Mouse (Mus musculus): ENCODE data around the gene B4galnt2. TPM values are rescaled to one million over a fixed set of nuclear protein-coding genes. Genes with fewer than 3 reads are reported as not detected.
"Not testable (repeated sequence)": the region's sequence is repeated elsewhere in the genome, so short reads cannot be mapped to it uniquely, and the experiment has no call there.

B4galnt2 gene
- polyA plus RNA-seq, 1 experiment from 2014 or later = 44.3 TPM

- not testable (repeated sequence) for H3K9ac ChIP-seq (ENCODE audit: low read depth, low read length); H3K36me3 ChIP-seq (ENCODE audit: control insufficient read depth, insufficient read depth, low read length); ATAC-seq; H3K4me1 ChIP-seq (ENCODE audit: control insufficient read depth, insufficient read depth, low read length); H3K9me3 ChIP-seq (ENCODE audit: control insufficient read depth, low read length); H3K27me3 ChIP-seq (replicated peaks; ENCODE audit: control insufficient read depth, insufficient read depth, low read length); H3K4me2 ChIP-seq (ENCODE audit: low read depth, low read length); H3K4me3 ChIP-seq (ENCODE audit: low read length); H3K27ac ChIP-seq (ENCODE audit: low read length)
- 86% methylated on average over 8 of the region's 10 CpGs for WGBS
Observed at GRCm38 (mm10) chr11:95932168-95932567, 17.5 kb upstream of the B4galnt2 start.

GRCm38 (mm10) chr11:95926398-95926797, 11.7 kb upstream of the B4galnt2 start:
- 70% methylated on average over 4 of the region's 4 CpGs for WGBS
- Histone ChIP-seq H3K4me2 (ENCODE audit: low read depth, low read length) (no peak overlapping the region), H3K4me3 (ENCODE audit: low read length) (no peak overlapping the region), H3K9ac (ENCODE audit: low read depth, low read length) (no peak overlapping the region), H3K27me3 (replicated peaks; ENCODE audit: control insufficient read depth, insufficient read depth, low read length) (no peaks in the 10 kb centered on the region), H3K9me3 (ENCODE audit: control insufficient read depth, low read length) (peaks cover 4% of the 10 kb centered on the region; the same call in 1 of the 2 replicates), H3K36me3 (ENCODE audit: control insufficient read depth, insufficient read depth, low read length) (no peaks in the 10 kb centered on the region), H3K27ac (ENCODE audit: low read length) (peak overlapping the region; percentile 49), H3K4me1 (ENCODE audit: control insufficient read depth, insufficient read depth, low read length) (no peaks in the 10 kb centered on the region; the same call in 1 of the 2 replicates)
- peak; percentile 7 for ATAC-seq

DNA sequence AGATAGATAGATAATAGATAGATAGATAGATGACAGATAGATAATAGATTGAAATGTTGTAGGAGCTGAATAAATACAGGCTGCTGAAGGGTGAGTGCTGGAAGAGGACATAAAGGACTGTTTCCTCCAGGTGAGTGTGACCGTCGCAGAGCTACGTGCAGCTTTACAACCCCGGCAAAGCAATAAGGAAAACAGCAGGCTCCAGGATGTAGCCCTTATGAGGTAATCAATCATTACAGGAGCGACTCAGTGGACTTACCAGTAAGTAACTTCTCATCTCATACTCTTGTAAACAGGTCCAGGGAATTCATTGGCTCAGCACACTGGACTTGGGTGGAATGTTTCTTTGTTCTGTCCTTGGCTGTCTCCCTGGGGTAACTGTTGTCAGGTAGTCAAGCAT, 11.3 kb upstream of the B4galnt2 start:
- no peak overlapping the region for H3K4me3 ChIP-seq (ENCODE audit: low read length)
- no peaks in the 10 kb centered on the region; the same call in 1 of the 2 replicates for H3K4me1 ChIP-seq (ENCODE audit: control insufficient read depth, insufficient read depth, low read length)
- H3K4me2 ChIP-seq (ENCODE audit: low read depth, low read length) = no peak overlapping the region
- H3K36me3 ChIP-seq (ENCODE audit: control insufficient read depth, insufficient read depth, low read length) = no peaks in the 10 kb centered on the region
- no peaks in the 10 kb centered on the region for H3K27me3 ChIP-seq (replicated peaks; ENCODE audit: control insufficient read depth, insufficient read depth, low read length)
- 42% methylated on average over 5 of the region's 5 CpGs for WGBS
- H3K9ac ChIP-seq (ENCODE audit: low read depth, low read length) = no peak overlapping the region
- H3K27ac ChIP-seq (ENCODE audit: low read length) = peak overlapping the region; percentile 49
- ATAC-seq = peak; percentile 81
- H3K9me3 ChIP-seq (ENCODE audit: control insufficient read depth, low read length) = peaks cover 4% of the 10 kb centered on the region; the same call in 1 of the 2 replicates

DNA sequence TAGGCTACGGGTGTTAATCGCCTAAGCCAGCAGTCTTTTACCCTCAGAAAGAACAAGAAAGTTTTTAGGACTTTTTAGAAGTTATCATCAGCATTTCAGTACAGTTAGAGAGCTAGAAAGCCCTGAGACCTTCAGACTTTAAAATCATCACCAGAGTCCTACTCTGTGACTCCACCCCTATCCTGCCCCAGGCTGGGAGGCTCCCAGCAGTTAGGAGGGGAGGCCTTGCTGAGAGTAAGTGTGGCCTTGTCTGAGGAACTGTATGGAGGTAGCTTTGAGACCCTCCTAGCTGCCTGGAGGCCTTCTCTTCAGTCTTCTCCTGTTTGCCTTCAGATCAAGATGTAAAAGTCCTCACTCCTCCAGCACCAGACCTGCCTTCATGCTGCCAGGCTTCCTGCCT, 9.5 kb upstream of the B4galnt2 start:
- Histone ChIP-seq H3K36me3 (ENCODE audit: control insufficient read depth, insufficient read depth, low read length) (no peaks in the 10 kb centered on the region), H3K4me1 (ENCODE audit: control insufficient read depth, insufficient read depth, low read length) (no peaks in the 10 kb centered on the region; the same call in 1 of the 2 replicates), H3K9me3 (ENCODE audit: control insufficient read depth, low read length) (peaks cover 4% of the 10 kb centered on the region; the same call in 1 of the 2 replicates), H3K9ac (ENCODE audit: low read depth, low read length) (peak overlapping the region; percentile 36; the same call in 1 of the 2 replicates), H3K27ac (ENCODE audit: low read length) (peak overlapping the region; percentile 88), H3K4me3 (ENCODE audit: low read length) (no peak overlapping the region), H3K27me3 (replicated peaks; ENCODE audit: control insufficient read depth, insufficient read depth, low read length) (no peaks in the 10 kb centered on the region), H3K4me2 (ENCODE audit: low read depth, low read length) (peak overlapping the region; percentile 14)
- WGBS = 15% methylated on average over 2 of the region's 2 CpGs
- peak; percentile 59 for ATAC-seq

- H3K4me3 ChIP-seq (ENCODE audit: low read length); H3K9me3 ChIP-seq (ENCODE audit: control insufficient read depth, low read length); H3K27me3 ChIP-seq (replicated peaks; ENCODE audit: control insufficient read depth, insufficient read depth, low read length); H3K27ac ChIP-seq (ENCODE audit: low read length); H3K4me2 ChIP-seq (ENCODE audit: low read depth, low read length); H3K36me3 ChIP-seq (ENCODE audit: control insufficient read depth, insufficient read depth, low read length); H3K4me1 ChIP-seq (ENCODE audit: control insufficient read depth, insufficient read depth, low read length); H3K9ac ChIP-seq (ENCODE audit: low read depth, low read length): not testable (repeated sequence)
- ATAC-seq = peak; percentile 67
- 3% methylated on average over 3 of the region's 6 CpGs for WGBS
Observed at GRCm38 (mm10) chr11:95923477-95923876, 8.8 kb upstream of the B4galnt2 start.

GRCm38 (mm10) chr11:95921991-95922621, 7.4 kb upstream of the B4galnt2 start:
- Histone ChIP-seq H3K4me2 (ENCODE audit: low read depth, low read length) (0 out of 2 replicates have a peak overlapping the region, but pooled peaks have one; percentile 7), H3K9me3 (ENCODE audit: control insufficient read depth, low read length) (no peaks in the 10 kb centered on the region), H3K9ac (ENCODE audit: low read depth, low read length) (no peak overlapping the region), H3K4me1 (ENCODE audit: control insufficient read depth, insufficient read depth, low read length) (peaks cover 2% of the 10 kb centered on the region), H3K27ac (ENCODE audit: low read length) (peak overlapping the region; percentile 75), H3K27me3 (replicated peaks; ENCODE audit: control insufficient read depth, insufficient read depth, low read length) (no peaks in the 10 kb centered on the region), H3K4me3 (ENCODE audit: low read length) (no peak overlapping the region), H3K36me3 (ENCODE audit: control insufficient read depth, insufficient read depth, low read length) (no peaks in the 10 kb centered on the region)
- peak; percentile 53 for ATAC-seq
- WGBS = 35% methylated on average over 12 of the region's 12 CpGs

DNA sequence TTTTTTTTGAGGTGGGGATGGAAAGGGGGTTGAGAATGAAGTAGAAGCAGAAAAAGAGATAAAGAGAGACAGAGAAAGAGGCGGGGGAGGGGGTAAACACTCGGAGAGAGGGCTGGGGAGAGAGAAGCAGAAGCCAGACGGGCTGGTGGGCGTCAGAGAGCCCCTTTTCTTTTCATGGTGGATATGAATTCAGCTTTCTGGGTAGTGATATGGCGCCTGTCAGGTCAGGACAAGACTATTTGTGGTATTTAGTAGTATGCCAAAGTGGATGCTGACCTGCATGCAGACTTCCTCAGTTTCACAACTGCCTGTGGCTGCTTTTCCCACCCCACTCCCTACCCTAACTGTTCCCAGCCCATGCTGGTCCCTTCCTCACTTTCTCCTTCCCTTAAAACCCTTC, 1.7 kb upstream of the B4galnt2 start:
- no peak overlapping the region for H3K9ac ChIP-seq (ENCODE audit: low read depth, low read length)
- 20% methylated on average over 5 of the region's 5 CpGs for WGBS
- H3K27ac ChIP-seq (ENCODE audit: low read length) = no peak overlapping the region
- no peak for ATAC-seq
- no peaks in the 10 kb centered on the region for H3K36me3 ChIP-seq (ENCODE audit: control insufficient read depth, insufficient read depth, low read length)
- peak overlapping the region; percentile 44 for H3K4me2 ChIP-seq (ENCODE audit: low read depth, low read length)
- no peaks in the 10 kb centered on the region for H3K9me3 ChIP-seq (ENCODE audit: control insufficient read depth, low read length)
- no peak overlapping the region for H3K4me3 ChIP-seq (ENCODE audit: low read length)
- H3K27me3 ChIP-seq (replicated peaks; ENCODE audit: control insufficient read depth, insufficient read depth, low read length) = peaks cover 5% of the 10 kb centered on the region
- peaks cover 4% of the 10 kb centered on the region for H3K4me1 ChIP-seq (ENCODE audit: control insufficient read depth, insufficient read depth, low read length)

DNA sequence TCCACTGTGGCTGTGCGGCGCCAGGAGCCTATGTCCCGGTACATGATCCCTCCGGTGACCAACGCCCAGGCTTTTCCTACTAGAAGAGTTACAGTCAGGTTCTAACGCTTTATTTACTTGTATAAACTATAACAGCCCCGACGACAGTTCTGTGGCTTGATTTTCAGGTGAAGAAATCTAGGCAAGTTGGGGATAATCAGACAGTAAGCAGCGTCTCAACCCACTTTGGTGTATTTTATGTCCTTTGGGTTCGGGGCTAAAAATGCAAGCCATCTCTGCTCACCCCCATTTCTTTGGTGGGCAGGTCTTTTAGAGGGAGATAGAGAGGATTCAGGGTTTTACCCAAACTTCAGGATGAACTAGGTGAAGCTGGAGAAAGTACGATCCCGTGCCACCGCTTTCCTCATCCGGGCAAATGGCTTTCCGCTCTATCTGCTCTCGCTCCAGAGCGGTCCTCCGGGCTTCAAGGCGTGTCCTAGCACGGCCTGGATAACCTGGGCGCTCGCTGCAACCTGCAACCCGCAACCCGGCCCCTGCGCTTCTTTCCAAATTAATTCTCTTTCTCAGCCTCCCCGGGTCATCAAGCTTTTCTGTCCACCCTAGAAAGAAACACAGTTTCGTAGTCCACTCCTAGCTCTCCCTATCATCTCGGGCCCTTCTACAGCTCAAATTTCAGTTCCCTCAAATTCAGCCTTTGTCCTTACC, 467 bp upstream of the B4galnt2 start:
- peaks cover 5% of the 10 kb centered on the region for H3K27me3 ChIP-seq (replicated peaks; ENCODE audit: control insufficient read depth, insufficient read depth, low read length)
- peak overlapping the region; percentile 48 for H3K4me2 ChIP-seq (ENCODE audit: low read depth, low read length)
- peak; percentile 54; the same call in 1 of the 2 replicates for ATAC-seq
- H3K4me1 ChIP-seq (ENCODE audit: control insufficient read depth, insufficient read depth, low read length) = peaks cover 4% of the 10 kb centered on the region
- 2% methylated on average over 28 of the region's 28 CpGs for WGBS
- peak overlapping the region; percentile 86 for H3K27ac ChIP-seq (ENCODE audit: low read length)
- H3K4me3 ChIP-seq (ENCODE audit: low read length) = peak overlapping the region; percentile 54
- H3K9me3 ChIP-seq (ENCODE audit: control insufficient read depth, low read length) = no peaks in the 10 kb centered on the region
- no peaks in the 10 kb centered on the region for H3K36me3 ChIP-seq (ENCODE audit: control insufficient read depth, insufficient read depth, low read length)
- peak overlapping the region; percentile 72 for H3K9ac ChIP-seq (ENCODE audit: low read depth, low read length)

DNA sequence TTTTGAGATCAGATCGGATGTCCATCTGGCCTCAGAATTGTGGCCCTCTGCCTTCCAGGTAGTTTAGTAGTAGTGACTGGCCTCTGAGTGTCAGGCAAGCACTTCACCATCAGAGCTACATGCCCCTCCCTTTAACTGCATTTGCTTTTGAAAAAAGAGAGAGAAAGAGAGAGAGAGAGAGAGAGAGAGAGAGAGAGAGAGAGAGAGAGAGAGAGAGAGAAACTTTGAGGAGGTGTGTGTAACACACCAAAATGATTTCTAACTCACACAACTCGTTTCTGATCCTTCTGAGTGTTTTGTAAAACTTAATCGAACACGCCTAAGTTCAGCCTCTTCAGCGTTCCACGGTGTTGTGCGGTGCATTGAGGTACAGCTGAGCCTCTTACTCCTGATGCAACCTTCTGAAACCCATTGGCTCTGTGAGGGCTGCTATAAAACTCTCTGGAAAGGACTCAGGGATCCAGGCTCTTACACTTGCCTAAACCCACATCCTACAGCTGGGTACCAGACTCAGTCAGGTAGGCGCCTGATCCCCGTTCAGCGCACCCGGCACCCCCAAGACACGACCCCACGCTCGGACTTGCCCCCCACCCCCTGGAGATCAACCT, 628 bp downstream of the B4galnt2 start:
- Histone ChIP-seq H3K4me2 (ENCODE audit: low read depth, low read length) (peak overlapping the region; percentile 48), H3K27ac (ENCODE audit: low read length) (peak overlapping the region; percentile 86), H3K27me3 (replicated peaks; ENCODE audit: control insufficient read depth, insufficient read depth, low read length) (peaks cover 5% of the 10 kb centered on the region), H3K4me1 (ENCODE audit: control insufficient read depth, insufficient read depth, low read length) (peaks cover 4% of the 10 kb centered on the region), H3K4me3 (ENCODE audit: low read length) (peak overlapping the region; percentile 54), H3K9me3 (ENCODE audit: control insufficient read depth, low read length) (no peaks in the 10 kb centered on the region), H3K36me3 (ENCODE audit: control insufficient read depth, insufficient read depth, low read length) (no peaks in the 10 kb centered on the region), H3K9ac (ENCODE audit: low read depth, low read length) (peak overlapping the region; percentile 72)
- WGBS = 1% methylated on average over 14 of the region's 14 CpGs
- ATAC-seq = peak; percentile 36; the same call in 1 of the 2 replicates

All from intestine, embryonic 16.5 days (tissue).